Mouse (Mus musculus) adrenal gland, postnatal 4 days (tissue): Measurements from ENCODE around the gene Btbd17. TPM values are rescaled to one million over a fixed set of nuclear protein-coding genes. Genes with fewer than 3 reads are reported as not detected.
A peak's percentile ranks its signal among the peaks of the same experiment; 100 is the strongest.

Source experiments
- DNase-seq, 2 experiments: peaks; one replicate each; pipeline ENCODE4 v3.0.0; 2021 to 2022; ENCODE audit warnings: low spot score in 2 of 2, mixed read lengths in 2 of 2
- total RNA-seq, 2 experiments: library from RNA; stranded (reverse); gene quantifications; 2 replicates each; pipeline ENCODE4 v1.2.3; 2021

The Btbd17 gene
- total RNA-seq, 2 experiments from 2014 or later = 0.50 to 0.59 TPM

DNA sequence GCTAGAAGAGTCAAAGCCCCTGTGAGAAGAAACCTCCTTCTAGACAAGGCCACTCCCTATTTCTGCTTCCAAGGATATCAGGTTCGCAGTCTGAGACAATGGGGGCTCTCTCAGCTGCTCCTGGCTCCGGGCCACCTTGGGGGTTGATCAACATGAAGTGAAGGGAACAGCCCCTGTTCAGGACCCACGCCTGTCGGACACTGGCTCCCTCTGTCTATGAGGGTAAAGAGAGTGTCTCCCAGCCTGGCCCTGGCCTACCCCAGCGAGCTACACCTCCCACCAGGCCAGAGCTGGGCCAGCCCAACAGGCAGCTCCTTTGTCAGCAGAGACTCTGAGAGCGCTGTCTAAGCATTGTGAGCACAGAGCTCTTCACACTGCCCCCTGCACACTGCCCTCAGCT lies 25.8 kb downstream of the Btbd17 start:
- DNase-seq = no peak

DNA sequence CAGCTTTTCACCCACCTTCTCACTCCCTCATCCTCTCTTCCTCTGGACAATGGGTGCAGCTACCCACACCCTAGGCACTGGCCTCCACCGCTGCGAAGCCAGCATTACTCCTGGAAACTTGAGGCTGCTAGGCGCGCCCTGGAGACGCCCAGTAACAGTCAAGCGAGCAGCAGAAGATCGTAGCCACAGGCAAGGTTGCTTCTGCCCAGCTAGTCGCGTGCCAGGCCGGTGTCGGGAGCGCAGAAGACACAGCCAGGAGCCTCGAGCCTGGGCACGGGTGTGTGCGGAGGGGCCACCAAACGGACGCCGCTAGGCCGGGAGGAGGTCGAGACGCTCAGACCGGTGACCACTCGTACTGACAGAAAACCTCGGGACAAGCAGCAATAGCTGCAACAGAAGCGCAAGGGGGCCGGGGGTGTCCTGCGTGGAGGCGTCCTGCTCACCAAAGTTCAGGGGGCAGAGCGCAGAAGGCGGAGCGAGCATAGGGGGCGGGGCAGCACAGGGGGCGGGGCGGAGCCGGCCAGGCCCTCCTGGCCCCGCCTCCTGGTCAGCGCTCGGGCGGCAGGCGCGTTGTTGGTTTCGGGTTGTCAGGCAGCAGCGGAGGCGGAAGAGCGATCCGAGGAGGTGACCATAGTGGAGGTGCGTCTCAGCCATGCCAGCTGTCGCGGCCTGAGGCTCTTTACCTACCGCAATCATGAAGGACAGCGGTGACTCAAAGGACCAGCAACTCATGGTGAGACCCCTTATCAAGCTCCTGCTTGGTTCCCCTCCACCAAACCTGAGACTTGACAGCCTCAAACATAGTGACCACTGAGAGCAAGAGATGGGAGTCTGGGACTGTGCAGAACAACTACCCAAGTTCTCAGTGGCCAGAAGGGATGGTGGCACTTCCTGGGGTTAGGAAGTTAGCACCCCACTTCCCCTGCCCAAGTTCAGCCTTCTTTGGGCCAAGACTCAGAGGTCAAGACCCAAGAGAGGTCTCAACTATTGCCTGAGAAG lies 30.6 kb downstream of the Btbd17 start, which contains the start of gene Kif19a:
Gene Kif19a (plus strand): TSS at position 569 of the 999 bp plus-strand sequence.
- DNase-seq = peak; percentile 31 to 35

DNA sequence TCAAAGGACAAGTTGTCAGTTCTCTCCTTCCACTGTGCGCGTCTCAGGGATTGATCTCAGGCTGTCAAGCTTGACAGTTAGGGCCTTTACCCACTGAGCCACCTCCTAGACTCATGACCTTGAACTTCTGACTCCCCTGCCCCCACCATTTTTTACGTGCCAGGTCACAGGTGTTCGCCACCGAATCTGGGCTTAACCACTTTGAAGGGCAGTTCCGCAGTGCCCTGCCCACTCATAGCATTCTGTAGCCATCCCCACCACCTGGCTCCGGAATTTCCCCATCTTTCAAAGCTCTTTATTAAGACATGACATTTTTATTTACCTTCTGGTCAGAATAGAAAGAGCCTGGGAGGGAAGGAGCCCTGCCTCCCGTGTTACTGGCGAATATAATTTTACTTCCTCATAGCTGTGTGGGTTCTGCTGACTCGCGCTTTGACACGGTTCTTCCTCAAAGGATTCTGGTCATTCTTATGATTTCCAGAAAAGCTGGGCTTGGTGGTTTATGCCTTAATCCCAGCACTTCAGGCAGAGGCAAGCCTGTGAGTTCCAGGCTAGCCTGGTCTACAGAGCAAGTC lies 48.1 kb downstream of the Btbd17 start:
- DNase-seq = no peak

DNA sequence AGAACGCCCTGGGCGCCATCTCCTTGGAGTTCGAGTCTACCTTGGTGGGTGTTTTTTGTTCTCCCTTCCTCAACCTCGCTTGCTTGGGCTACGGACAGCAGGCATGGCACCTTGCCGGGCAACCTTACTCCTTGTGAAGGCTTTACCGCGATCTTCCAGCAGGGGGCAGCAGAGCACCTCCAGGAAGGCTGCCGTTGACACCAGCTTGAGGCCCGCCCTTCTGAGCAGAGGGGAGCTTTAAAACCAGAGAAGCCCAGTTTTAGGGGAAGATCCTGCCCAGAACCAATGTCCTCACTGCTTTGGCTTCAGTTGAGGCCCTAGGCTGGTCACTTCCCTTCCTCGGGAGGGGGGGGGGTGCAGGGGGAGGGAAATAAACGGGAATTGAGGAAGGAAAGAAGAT lies 50.6 kb downstream of the Btbd17 start:
- DNase-seq = peak; percentile 84 to 85

DNA sequence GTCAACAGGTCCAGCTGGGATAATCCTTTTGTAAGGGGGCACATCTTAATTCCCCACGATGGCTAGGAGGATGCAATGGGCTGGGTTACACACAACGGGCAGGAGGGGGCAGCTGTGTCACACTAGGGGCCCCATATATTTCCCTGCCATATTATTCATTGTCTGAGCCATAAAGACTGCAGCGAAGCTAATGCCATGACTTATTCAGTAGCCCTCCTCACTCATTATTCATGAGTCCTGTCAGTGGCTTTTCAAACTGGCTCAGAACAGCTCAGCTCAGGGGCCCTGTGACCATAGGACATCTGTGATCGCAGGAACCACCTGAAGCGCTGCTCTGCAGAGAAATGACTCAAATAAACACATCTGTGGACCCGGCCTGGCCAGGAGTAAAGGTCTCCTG lies 54.3 kb downstream of the Btbd17 start:
- no peak for DNase-seq

Other genes with a start within 250 kb of the Btbd17 start
- gene Rpl38, start 127.4 kb downstream of the Btbd17 start, total RNA-seq = 1,000 to 10,000 TPM; 1,445 to 1,502 TPM
- gene Ttyh2, start 120.5 kb downstream of the Btbd17 start, total RNA-seq = 100 to 1,000 TPM; 108 to 113 TPM
- gene Dnaic2, start 68.5 kb downstream of the Btbd17 start, total RNA-seq = 1 to 10 TPM; 1.7 to 2.0 TPM
- 1 to 10 TPM in 1 of 2 experiments, under 1 TPM in 1; 0.99 to 1.6 TPM for gene Kif19a, start 30.6 kb downstream of the Btbd17 start, total RNA-seq
- gene Gpr142, start 3.0 kb upstream of the Btbd17 start, total RNA-seq = under 1 TPM in 1 of 2 experiments, not detected in 1; 0.36 TPM
- 10 to 100 TPM; 17.6 to 41.1 TPM for gene Gprc5c, start 55.2 kb upstream of the Btbd17 start, total RNA-seq
- gene Cd300a, start 94.1 kb upstream of the Btbd17 start, total RNA-seq = 1 to 10 TPM; 1.9 to 3.3 TPM
- under 1 TPM; 0.73 to 0.76 TPM for gene Cd300lb, start 138.4 kb upstream of the Btbd17 start, total RNA-seq
- gene Cd300c, start 173.2 kb upstream of the Btbd17 start, total RNA-seq = not detected
- under 1 TPM; 0.42 to 0.54 TPM for gene Cd300ld, start 194.0 kb upstream of the Btbd17 start, total RNA-seq
- gene Cd300c2, start 205.9 kb upstream of the Btbd17 start, total RNA-seq = 1 to 10 TPM; 4.2 to 4.4 TPM
- gene Cd300ld2, start 220.2 kb upstream of the Btbd17 start, total RNA-seq = not detected
- under 1 TPM; 0.56 to 0.59 TPM for gene Cd300ld4, start 231.1 kb upstream of the Btbd17 start, total RNA-seq
- gene Cd300ld5, start 241.8 kb upstream of the Btbd17 start, total RNA-seq = 1 to 10 TPM; 1.0 to 1.8 TPM